Mouse (Mus musculus) midbrain, embryonic 14.5 days (tissue): ENCODE measurements around the gene Zfp784. TPM values are rescaled to one million over a fixed set of nuclear protein-coding genes. Genes with fewer than 3 reads are reported as not detected.

Source experiments
- ATAC-seq: fragments of 200-750 bp; cut with Nextera tagmentation; 2 replicates; pipeline ENCODE4 v1.8.0; 2017; ENCODE audit warnings: moderate number of reproducible peaks, moderate library complexity; ENCODE audit not compliant: low FRiP score, low TSS enrichment
- DNase-seq: peaks from one replicate; pipeline ENCODE4 v3.0.0-alpha.2; 2015
- H3K27ac ChIP-seq: fragments of 300-500 bp; sonication (generic); replicated peaks from 2 replicates; pipeline ENCODE4 v1.5.1; 2014; ENCODE audit warnings: mild to moderate bottlenecking, low read depth, low read length, moderate library complexity
- H3K27me3 ChIP-seq: fragments of 300-500 bp; sonication (generic); 2 replicates; pipeline ENCODE4 v1.6.1; 2014; ENCODE audit warnings: low read length, control low read depth, mixed read lengths; ENCODE audit not compliant: control insufficient read depth, insufficient read depth
- H3K36me3 ChIP-seq: fragments of 300-500 bp; sonication (generic); 2 replicates; pipeline ENCODE4 v1.6.1; 2014; ENCODE audit warnings: low read length, control low read depth; ENCODE audit not compliant: control insufficient read depth, insufficient read depth
- H3K4me1 ChIP-seq: fragments of 300-500 bp; sonication (generic); 2 replicates; pipeline ENCODE4 v1.6.1; 2014; ENCODE audit warnings: mild to moderate bottlenecking, antibody characterized with exemption, low read length, control low read depth; ENCODE audit not compliant: control insufficient read depth, insufficient read depth
- H3K4me2 ChIP-seq: fragments of 300-500 bp; sonication (generic); 2 replicates; pipeline ENCODE4 v1.6.1; 2014; ENCODE audit warnings: mild to moderate bottlenecking, low read length, moderate library complexity
- H3K4me3 ChIP-seq: fragments of 300-500 bp; sonication (generic); replicated peaks from 2 replicates; pipeline ENCODE4 v1.5.1; 2014; ENCODE audit warnings: low read depth, low read length
- H3K9ac ChIP-seq: fragments of 300-500 bp; sonication (generic); replicated peaks from 2 replicates; pipeline ENCODE4 v1.6.1; 2014; ENCODE audit warnings: mild to moderate bottlenecking, low read length, moderate library complexity
- H3K9me3 ChIP-seq: fragments of 300-500 bp; sonication (generic); 2 replicates; pipeline ENCODE4 v1.6.1; 2016; ENCODE audit warnings: low read length, control low read depth, mixed read lengths; ENCODE audit not compliant: control insufficient read depth
- WGBS: fragments of 180-500 bp; shearing (Covaris S2); extraction: QIAGEN DNeasy Blood & Tissue Kit; methylation state at CpG from one replicate; pipeline ENCODE4 v1.1.7; 2014; 5-methylcytosine and 5-hydroxymethylcytosine counted together
- polyA plus RNA-seq: library from polyadenylated mRNA; unstranded; fragments of >200 nt; fragmentation: Nextera tagmentation; extraction: Ambion mirVana; gene quantifications from 2 replicates; pipeline ENCODE4 v1.2.1, GENCODE M21; 2014

Gene Zfp784
- polyA plus RNA-seq, 1 experiment from 2014 or later = 10.8 TPM

DNA sequence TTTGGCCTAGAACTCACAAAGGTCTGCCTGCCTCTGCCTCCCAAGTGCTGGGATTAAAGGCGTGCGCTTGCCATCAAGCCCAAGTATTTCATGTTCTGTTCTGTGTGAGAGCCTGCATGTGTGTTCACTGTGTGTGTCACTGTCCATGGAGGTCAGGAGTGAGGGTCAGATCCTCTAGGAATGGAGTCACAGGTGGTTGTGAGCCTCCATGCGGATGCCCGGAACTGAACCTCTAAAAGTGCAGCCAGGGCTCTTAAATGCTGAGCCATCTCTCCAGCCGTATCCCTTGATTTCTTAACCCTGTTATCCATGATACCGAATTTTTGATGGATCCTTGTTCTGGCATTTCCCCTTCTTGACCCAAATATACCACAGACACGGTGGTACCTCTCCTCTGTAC is 1.2 kb downstream of the Zfp784 start:
- WGBS = 96% methylated on average over 7 of the region's 7 CpGs
- H3K27me3 ChIP-seq = no peaks in the 10 kb centered on the region
- no peaks in the 10 kb centered on the region; the same call in 1 of the 2 replicates for H3K9me3 ChIP-seq
- 0 out of 2 replicates have a peak, but pooled peaks cover 10% of the 10 kb centered on the region for H3K4me1 ChIP-seq
- H3K9ac ChIP-seq = no peak overlapping the region
- no peak for DNase-seq
- no peak for ATAC-seq
- no peak overlapping the region for H3K4me3 ChIP-seq
- no peak overlapping the region for H3K27ac ChIP-seq
- H3K4me2 ChIP-seq = peak overlapping the region; percentile 57; the same call in 1 of the 2 replicates
- H3K36me3 ChIP-seq = peaks cover 43% of the 10 kb centered on the region

- no peak for ATAC-seq
- Histone ChIP-seq H3K27ac (no peak overlapping the region), H3K4me1 (0 out of 2 replicates have a peak, but pooled peaks cover 10% of the 10 kb centered on the region), H3K4me3 (no peak overlapping the region), H3K36me3 (peaks cover 52% of the 10 kb centered on the region), H3K9ac (no peak overlapping the region), H3K4me2 (no peak overlapping the region), H3K9me3 (peaks cover 8% of the 10 kb centered on the region), H3K27me3 (no peaks in the 10 kb centered on the region)
- DNase-seq = no peak
- 95% methylated on average over 9 of the region's 9 CpGs for WGBS
Observed at GRCm38 (mm10) chr7:5036136-5036535, 2.1 kb downstream of the Zfp784 start.

- Histone ChIP-seq H3K9me3 (peaks cover 13% of the 10 kb centered on the region), H3K27me3 (no peaks in the 10 kb centered on the region), H3K4me3 (no peak overlapping the region), H3K4me2 (no peak overlapping the region), H3K4me1 (0 out of 2 replicates have a peak, but pooled peaks cover 10% of the 10 kb centered on the region), H3K27ac (no peak overlapping the region), H3K36me3 (peaks cover 57% of the 10 kb centered on the region), H3K9ac (no peak overlapping the region)
- 96% methylated on average over 17 of the region's 17 CpGs for WGBS
- ATAC-seq (no peak), DNase-seq (no peak)
Observed at GRCm38 (mm10) chr7:5035628-5036027, 2.6 kb downstream of the Zfp784 start.

GRCm38 (mm10) chr7:5033818-5034217 is 4.4 kb downstream of the Zfp784 start, which contains the start of gene 4632433K11Rik:
4632433K11Rik (plus strand) TSS chr7:5034118.
- peaks cover 75% of the 10 kb centered on the region for H3K36me3 ChIP-seq
- ATAC-seq = no peak
- H3K9me3 ChIP-seq = peaks cover 23% of the 10 kb centered on the region

DNA sequence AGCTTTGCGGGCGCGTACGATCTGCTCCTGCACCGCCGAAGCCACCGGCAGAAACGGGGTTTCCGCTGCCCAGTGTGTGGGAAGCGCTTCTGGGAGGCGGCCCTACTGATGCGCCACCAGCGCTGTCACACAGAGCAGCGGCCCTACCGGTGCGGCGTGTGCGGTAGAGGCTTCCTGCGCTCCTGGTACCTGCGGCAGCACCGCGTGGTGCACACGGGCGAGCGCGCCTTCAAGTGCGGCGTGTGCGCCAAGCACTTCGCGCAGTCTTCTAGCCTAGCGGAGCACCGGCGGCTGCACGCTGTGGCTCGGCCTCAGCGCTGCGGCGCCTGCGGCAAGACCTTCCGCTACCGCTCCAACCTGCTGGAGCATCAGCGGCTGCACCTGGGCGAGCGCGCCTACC is 6.8 kb downstream of the Zfp784 start:
- H3K4me2 ChIP-seq = no peak overlapping the region
- no peaks in the 10 kb centered on the region for H3K4me1 ChIP-seq
- peaks cover 23% of the 10 kb centered on the region for H3K9me3 ChIP-seq
- H3K9ac ChIP-seq = no peak overlapping the region
- ATAC-seq = no peak
- H3K4me3 ChIP-seq = no peak overlapping the region
- DNase-seq = no peak
- 80% methylated on average over 46 of the region's 46 CpGs for WGBS
- H3K36me3 ChIP-seq = peaks cover 88% of the 10 kb centered on the region
- H3K27ac ChIP-seq = no peak overlapping the region
- H3K27me3 ChIP-seq = no peaks in the 10 kb centered on the region

More at GRCm38 (mm10) chr7:5033818-5034217, 4.4 kb downstream of the Zfp784 start, which contains the start of gene 4632433K11Rik:
- Histone ChIP-seq H3K4me2 (no peak within 1 kb of the TSS), H3K27me3 (no peaks in the 10 kb centered on the region), H3K4me1 (0 out of 2 replicates have a peak, but pooled peaks cover 4% of the 10 kb centered on the region), H3K4me3 (no peak within 1 kb of the TSS), H3K9ac (no peak within 1 kb of the TSS), H3K27ac (no peak within 1 kb of the TSS)
- WGBS = 95% methylated on average over 3 of the region's 3 CpGs
- no peak for DNase-seq

- 88% methylated on average over 63 of the region's 63 CpGs for WGBS
- H3K4me3 ChIP-seq = no peak overlapping the region
- peaks cover 85% of the 10 kb centered on the region for H3K36me3 ChIP-seq
- H3K4me1 ChIP-seq = no peaks in the 10 kb centered on the region
- H3K9ac ChIP-seq = no peak overlapping the region
- H3K4me2 ChIP-seq = no peak overlapping the region
- ATAC-seq = no peak
- no peak overlapping the region for H3K27ac ChIP-seq
- DNase-seq = no peak
- H3K27me3 ChIP-seq = no peaks in the 10 kb centered on the region
- peaks cover 23% of the 10 kb centered on the region for H3K9me3 ChIP-seq
Observed at GRCm38 (mm10) chr7:5030554-5031275, 7.5 kb downstream of the Zfp784 start.

GRCm38 (mm10) chr7:5029946-5030345 is 8.3 kb downstream of the Zfp784 start:
- ATAC-seq (no peak), DNase-seq (no peak)
- no peak overlapping the region for H3K4me3 ChIP-seq
- H3K9ac ChIP-seq = no peak overlapping the region
- H3K27ac ChIP-seq = no peak overlapping the region
- no peaks in the 10 kb centered on the region for H3K27me3 ChIP-seq
- H3K36me3 ChIP-seq = peaks cover 78% of the 10 kb centered on the region
- H3K9me3 ChIP-seq = peaks cover 23% of the 10 kb centered on the region
- no peak overlapping the region for H3K4me2 ChIP-seq
- no peaks in the 10 kb centered on the region for H3K4me1 ChIP-seq
- 94% methylated on average over 21 of the region's 21 CpGs for WGBS

- Histone ChIP-seq H3K9me3 (peaks cover 23% of the 10 kb centered on the region), H3K27me3 (no peaks in the 10 kb centered on the region), H3K4me3 (no peak overlapping the region), H3K4me2 (no peak overlapping the region), H3K4me1 (no peaks in the 10 kb centered on the region), H3K27ac (no peak overlapping the region), H3K36me3 (peaks cover 76% of the 10 kb centered on the region), H3K9ac (no peak overlapping the region)
- 95% methylated on average over 22 of the region's 22 CpGs for WGBS
- DNase-seq = no peak
- no peak for ATAC-seq
Observed at GRCm38 (mm10) chr7:5029543-5029942, 8.7 kb downstream of the Zfp784 start.

- peak overlapping the region; percentile 76 for H3K4me2 ChIP-seq
- H3K4me3 ChIP-seq = peak overlapping the region; percentile 71
- ATAC-seq (no peak), DNase-seq (no peak)
- no peaks in the 10 kb centered on the region for H3K9me3 ChIP-seq
- no peak overlapping the region; the same call in 1 of the 2 replicates for H3K27ac ChIP-seq
- 50% methylated on average over 5 of the region's 5 CpGs for WGBS
- no peaks in the 10 kb centered on the region for H3K27me3 ChIP-seq
- peaks cover 26% of the 10 kb centered on the region for H3K36me3 ChIP-seq
- H3K9ac ChIP-seq = peak overlapping the region; percentile 95
- peaks cover 12% of the 10 kb centered on the region for H3K4me1 ChIP-seq
Observed at GRCm38 (mm10) chr7:5021197-5021596, 17.0 kb downstream of the Zfp784 start.
